Comparison of ENCODE assay signal across 22 mouse cellular contexts in the genomic region with DNA sequence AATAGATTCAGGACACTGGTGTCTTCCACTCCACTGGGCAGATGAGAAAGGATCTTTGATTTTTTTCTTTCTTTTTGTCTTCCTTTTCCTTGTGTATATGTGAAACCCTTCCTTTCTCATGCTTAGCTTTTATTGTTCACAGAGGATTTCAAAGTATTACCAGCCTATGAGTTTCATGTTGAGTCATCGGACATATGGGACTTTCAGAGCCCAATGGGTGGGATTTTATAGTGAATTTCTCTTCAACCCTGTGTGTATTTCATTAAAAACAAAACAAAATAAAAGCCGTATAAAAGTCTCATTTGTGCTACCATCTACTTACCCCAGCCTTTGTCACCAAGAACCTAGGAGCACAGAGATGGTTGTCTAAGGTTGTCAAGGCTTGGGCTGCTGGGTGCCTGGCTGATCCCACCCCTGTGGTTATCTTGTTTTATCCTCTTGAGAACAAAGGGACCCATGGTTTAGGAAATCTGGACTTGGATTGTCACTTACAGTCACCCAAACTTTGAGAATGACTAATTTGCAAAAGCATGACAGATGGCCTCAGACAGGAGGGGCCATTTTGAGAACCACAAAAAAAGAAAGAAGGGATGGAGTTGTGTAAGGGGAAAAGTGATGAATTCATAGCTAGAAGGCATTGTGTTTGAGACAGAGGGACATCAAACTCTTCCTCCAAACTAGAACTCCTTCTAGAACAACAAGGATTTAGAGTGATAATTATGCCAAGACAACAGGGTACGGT.
"Had no signal": no experiment of that assay in that cellular context is flagged by ENCODE, and none has a peak within 500 bp of the region (broad histone marks: within the 10 kb centered on the region; RNA-seq: fewer than 3 reads in every experiment).

No protein-coding gene starts in this region.

- H3K4me2 ChIP-seq: limb, embryonic 12.5 days; limb, embryonic 15.5 days; liver, embryonic 11.5 days; lung, embryonic 14.5 days; midbrain, embryonic 13.5 days; neural tube, embryonic 12.5 days; neural tube, embryonic 15.5 days had no signal

- H3K4me3 ChIP-seq: limb, embryonic 12.5 days; limb, embryonic 15.5 days; megakaryocyte, embryonic 14.5 days; midbrain, embryonic 10.5 days; midbrain, embryonic 13.5 days; neural tube, embryonic 12.5 days; neural tube, embryonic 15.5 days had no signal

- H3K27me3 ChIP-seq: limb, embryonic 12.5 days; limb, embryonic 15.5 days; midbrain, embryonic 13.5 days; neural tube, embryonic 12.5 days; neural tube, embryonic 15.5 days had no signal

- H3K9me3 ChIP-seq: limb, embryonic 12.5 days; limb, embryonic 15.5 days; megakaryocyte, embryonic 14.5 days; midbrain, embryonic 10.5 days; midbrain, embryonic 13.5 days; neural tube, embryonic 12.5 days; neural tube, embryonic 15.5 days had no signal

- DNase-seq: kidney, adult 9 months; kidney, postnatal 14 days; kidney, postnatal 4 days; left cerebral cortex, postnatal 4 days; liver, postnatal 0 days; lung, embryonic 14.5 days; lung, postnatal 10 days; lung, postnatal 36 days; right cerebral cortex, adult 18-20 months; right cerebral cortex, postnatal 25 days; spleen, adult 18-20 months; thymus, adult 18-20 months; thymus, postnatal 36 days had no signal

- H3K4me1 ChIP-seq: megakaryocyte, embryonic 14.5 days had no signal

- H3K27ac ChIP-seq: limb, embryonic 12.5 days; limb, embryonic 15.5 days; liver, embryonic 14.5 days; midbrain, embryonic 10.5 days; midbrain, embryonic 13.5 days; neural tube, embryonic 12.5 days; neural tube, embryonic 15.5 days had no signal

- H3K36me3 ChIP-seq: limb, embryonic 12.5 days; limb, embryonic 15.5 days; midbrain, embryonic 10.5 days; midbrain, embryonic 13.5 days; neural tube, embryonic 12.5 days; neural tube, embryonic 15.5 days had no signal

- H3K9ac ChIP-seq: limb, embryonic 12.5 days; limb, embryonic 15.5 days; liver, embryonic 14.5 days; liver, postnatal 0 days; lung, embryonic 14.5 days; midbrain, embryonic 13.5 days; neural tube, embryonic 12.5 days; neural tube, embryonic 15.5 days had no signal
